Mouse (Mus musculus): ENCODE results near the gene Txn2.

Gene Txn2

DNA sequence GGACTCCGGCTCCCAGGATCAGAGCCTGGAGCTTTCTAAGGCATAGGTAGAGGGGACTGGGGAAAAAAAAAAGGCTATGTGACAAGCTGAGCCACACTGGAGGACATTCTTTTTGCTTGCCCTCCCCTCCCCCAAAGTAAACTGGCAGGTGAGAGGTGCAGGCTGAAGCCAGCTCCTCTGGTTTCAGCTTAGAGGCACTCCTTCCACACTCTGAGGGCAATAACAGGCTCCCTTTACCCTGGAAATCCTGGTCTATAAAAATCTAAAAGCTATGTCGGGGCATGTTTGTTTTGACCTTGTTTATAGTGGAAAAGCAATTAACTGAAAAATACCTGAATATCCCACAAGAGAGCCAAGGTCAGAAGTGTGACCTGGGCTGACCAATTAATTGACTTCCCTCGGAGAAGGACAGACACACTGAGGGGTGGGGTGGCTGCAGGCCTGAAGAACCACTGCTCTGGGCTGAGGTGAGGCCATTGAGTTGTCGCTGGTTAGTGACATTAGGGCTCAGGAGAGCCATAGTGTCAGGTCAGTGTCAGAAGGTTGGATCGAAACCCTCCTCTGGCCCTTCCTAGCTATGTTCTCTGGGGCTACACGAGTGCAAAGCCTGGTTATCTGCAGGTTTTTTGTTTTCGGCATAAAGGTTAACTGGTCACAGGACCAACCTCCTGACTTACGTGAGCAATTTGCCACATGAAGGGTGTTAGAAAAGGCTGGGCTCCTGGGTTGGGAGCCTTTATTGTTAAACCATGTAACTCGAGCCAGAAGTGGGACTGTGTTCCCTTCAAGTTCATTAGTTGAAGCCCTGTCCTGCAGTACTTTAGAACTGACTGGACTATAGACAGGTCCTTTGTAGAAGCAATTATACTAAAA lies 20.9 kb downstream of the Txn2 start:
- no peak for DNase-seq (ENCODE audit: low read depth, low spot score)

DNA sequence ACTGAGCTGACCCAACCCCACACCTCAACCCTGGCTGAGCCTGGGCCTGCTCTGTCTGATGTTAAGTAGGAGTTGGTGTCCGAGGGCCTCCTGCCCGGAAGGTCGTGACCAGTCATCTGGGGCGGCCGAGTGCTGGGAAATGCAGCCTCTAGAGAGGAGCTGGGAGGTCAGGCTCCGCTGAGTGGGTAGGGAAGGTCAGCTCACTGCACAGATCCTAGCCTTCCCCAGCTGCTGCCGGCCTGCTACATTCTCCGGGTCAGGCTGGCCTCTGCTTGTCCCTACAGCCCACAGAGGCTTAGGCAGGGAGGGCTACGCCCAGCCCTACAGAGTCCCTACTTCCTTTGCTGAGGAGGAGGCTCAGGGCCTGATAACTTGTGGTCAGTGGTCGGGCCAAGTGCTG lies 22.3 kb downstream of the Txn2 start:
- no peak for DNase-seq (ENCODE audit: low read depth, low spot score)

DNA sequence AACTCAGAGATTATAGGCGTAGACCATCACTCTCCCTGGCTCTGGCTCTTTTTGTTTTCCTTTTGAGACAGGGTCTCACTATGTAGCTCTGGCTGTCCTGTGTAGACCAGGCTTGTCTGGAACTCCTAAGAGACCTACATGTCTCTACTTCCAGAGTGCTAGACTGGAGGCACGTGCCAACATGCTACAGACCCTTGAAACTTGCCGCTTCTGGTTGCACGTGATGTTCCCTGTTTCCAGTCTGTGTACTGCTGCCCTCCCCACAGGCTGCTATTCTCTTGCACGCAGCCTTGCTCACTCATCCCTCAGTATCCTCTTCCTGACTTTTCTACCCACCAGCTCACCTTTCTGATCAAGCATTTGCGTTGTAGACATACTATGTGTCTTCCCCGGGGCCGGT lies 22.7 kb downstream of the Txn2 start:
- DNase-seq (ENCODE audit: low read depth, low spot score) = no peak

DNA sequence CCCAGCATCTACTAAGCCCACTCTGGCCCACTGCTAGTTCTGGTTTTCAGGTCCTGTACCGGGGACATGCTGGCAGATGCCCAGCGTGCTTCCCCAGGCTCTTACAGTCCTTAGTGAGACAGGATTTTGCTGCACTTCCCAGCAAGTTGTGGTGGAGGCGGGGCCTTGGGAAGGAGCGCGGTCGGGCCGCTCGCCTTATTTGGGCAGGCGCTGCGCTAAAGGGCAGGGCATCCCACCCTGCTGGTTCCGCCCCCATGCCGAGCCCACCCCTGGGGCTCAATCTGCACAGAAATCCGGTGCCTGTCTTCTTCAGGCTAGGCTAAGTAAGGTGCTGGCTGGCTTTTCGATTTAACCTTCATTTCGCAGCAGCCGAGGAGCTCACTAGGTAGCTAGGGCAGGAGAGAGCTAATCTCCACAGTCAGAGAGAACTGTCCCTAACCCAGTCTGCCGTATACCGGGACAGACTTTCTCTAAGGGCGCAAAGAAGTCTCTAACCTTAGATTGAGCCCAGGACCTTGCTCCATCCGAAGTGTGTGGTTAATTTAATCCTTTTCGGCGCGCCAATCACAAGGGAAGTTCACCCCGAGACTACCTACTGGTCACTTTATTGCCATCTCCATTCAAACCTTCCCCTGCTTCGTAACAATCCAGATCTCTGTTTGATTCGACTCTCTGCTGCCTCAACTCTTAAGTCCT lies 23.4 kb downstream of the Txn2 start:
- DNase-seq (ENCODE audit: low read depth, low spot score) = no peak

DNA sequence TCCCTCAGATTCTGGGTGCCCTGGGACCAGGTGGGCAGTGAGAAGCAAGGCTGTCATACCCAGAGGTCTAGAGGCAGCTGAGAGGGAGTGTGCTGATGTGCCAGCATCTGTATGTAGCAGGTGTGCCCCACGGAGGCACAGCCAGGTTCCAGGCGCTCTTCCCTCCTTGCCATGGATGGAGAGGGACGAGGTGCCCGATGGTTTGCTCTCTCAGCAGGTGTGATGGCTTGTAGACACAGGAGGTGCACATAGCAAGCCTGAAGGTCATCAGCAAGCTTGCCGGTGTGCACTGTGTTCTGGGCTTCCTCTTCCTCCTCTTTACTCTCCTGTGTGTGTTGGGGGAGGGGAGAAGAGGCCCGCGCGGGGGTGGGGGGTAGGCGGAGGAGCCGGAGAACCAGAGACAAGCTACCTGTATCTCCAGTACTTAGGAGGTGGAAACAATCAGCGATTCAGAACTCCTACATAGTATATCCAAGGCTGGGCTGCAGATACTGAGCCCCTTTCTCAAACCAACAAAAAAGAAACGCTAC lies 24.4 kb downstream of the Txn2 start:
- no peak for DNase-seq (ENCODE audit: low read depth, low spot score)

DNA sequence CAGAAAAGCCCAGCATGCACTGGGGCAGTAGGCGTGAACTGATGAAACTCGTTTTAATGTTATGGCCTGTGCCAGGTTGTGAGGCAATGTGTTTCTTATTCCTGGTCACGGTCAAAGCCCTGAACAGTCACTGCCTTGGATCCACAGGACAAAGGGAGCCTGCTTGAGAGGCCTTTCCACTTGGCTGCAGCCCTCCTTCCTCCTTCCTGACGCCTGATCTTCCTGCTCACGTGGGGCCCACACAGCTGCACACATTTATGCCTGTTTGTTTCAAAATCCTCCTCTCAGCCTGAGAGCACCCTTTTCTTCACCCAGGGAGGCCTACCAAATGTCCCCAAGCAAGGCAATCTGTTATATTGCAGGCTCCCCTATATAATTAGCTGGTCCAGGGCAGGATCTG lies 25.6 kb downstream of the Txn2 start:
- no peak for DNase-seq (ENCODE audit: low read depth, low spot score)

DNA sequence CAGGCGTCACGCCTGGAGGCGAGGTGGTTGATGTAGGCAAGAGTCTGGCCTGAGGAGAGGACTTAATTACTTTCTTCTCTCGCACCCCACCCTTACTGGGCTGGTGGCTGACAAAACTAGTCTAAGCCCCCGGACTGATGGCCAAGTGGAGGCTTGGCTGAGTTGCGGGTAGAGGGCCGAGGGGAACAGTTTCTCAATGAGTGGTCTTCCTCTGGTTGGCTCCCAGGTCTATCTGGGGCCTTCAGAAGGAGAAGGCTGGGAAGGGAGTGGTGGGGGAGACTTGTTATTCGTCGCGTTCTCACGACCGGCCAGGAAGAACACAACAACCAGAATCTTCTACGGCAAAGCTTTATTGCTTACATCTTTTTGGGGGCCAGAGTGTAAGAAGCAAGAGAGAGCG lies 33.9 kb downstream of the Txn2 start:
- no peak for DNase-seq (ENCODE audit: low read depth, low spot score)

DNA sequence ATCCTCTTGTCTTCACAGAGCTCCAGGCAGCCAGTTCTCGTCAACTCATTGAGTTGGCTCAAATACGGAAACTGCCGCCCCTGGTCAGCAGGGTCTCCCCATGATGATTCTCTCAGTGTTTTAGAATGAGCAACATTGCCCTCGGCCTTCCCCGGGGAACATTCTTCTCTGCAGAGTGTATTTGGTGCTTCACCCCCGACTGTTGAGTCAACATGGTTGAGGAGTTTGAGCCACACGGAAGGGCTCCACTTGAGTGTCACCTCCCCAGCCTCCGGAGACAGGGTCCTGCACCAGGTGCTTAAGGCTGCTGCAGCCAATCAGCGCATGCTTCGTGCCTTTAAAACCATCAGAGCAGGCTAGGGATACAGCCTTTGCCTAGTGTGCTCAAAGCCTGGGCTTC lies 35.5 kb downstream of the Txn2 start:
- no peak for DNase-seq (ENCODE audit: low read depth, low spot score)

DNA sequence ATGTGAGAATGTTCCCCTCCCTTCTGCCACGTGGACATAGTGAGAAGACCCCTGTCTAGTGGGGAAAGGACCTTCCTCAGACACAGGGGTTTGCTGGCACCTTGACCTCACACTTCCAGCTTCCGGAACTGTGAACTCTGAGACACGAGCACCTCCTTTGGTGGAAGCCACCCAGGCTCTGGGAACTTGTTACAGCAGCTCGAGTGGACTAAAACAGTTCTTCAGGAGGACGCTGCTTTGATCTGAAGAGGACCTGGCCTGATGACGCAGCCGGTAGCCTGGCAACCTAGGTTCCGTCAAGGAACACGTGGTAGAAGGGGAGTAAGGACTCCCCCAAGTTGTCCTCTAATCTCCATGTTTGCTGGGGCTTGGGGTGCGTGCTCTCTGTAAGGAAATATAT lies 36.4 kb downstream of the Txn2 start:
- no peak for DNase-seq (ENCODE audit: low read depth, low spot score)

DNA sequence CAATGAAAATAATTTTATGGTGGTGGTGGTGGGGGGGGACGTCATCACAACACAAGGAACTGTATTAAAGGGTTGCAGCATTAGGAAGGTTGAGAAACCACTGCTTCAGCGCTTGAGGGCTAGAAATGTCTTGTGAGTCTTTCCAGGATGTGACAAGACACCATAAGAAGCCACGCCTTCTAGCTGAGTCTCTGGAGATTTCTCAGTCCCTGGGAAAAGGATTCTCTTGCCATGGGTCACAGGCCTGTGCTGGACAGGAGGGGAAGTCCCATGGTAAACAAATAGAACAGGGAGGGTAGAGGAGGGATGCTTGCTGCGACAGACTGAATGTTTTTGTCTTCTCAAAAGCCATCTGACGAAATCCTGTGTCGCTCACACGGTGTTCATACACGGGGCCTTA lies 37.0 kb downstream of the Txn2 start:
- no peak for DNase-seq (ENCODE audit: low read depth, low spot score)

DNA sequence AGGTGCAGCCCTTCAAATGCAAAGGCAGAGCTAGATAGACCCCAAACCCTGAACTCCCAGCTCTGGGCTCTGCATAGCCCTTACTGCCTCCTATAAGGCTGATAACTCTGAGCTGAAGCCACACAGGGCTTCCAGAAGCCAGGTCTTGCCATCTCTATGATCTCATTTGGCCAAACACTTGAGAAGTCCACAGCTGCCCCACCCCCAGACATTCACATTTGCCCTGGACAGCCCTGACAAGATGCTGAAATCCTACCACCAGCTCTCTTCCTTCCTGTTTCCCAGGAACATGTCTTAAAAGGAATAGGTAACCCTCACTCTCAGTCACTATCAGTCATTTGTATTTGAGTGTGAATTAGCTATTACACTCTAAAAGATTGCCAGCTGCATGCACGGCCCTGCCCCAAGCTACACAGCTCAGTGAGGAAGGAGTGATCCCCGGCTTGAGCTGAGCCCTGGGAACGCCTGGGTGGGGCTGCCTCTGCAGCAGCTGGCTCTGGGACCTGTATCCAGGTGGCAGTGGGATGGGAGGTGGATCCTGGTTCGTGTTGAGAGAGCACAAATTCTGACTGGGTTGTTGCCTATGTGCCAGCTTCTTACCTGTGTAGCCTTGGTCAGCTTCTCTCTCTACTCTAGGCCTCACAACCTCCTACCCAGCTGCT lies 38.9 kb downstream of the Txn2 start:
- no peak for DNase-seq (ENCODE audit: low read depth, low spot score)

DNA sequence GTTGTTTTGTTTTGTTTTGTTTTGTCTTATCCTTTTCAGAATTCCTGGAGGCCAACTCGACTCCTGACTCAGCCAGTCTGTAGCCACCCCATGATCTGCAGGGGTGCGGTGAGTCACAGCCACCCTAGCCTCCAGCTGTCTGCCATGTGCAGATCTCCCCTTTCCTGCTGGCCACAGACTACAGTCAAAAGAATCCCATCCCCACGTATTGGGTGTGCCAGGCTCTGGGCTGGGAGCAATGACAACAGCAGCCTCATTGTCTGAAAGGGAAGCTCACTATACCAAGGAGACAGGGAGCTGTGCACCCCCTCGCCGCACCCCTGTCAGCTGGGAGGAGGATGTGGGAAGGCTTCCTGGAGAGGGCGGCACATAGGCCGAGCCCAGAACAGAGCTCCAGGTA lies 40.5 kb downstream of the Txn2 start:
- no peak for DNase-seq (ENCODE audit: low read depth, low spot score)

DNA sequence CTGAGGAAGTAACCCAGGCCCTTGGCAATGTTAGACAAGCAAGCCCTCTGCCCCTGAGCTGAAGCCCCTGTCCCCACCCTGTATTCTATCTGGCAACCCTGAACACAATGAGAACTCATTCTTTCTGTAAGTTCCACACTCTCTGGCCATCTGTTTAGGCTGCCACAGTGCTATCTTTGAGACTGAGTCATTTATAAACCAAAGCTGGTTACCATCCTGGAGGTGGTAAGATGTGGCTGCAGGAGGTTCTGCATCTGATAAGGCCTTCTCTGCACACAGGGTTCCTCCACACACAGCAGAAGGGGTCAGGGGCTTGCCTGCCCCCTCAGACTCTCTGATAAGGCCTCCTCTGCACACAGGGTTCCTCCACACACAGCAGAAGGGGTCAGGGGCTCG lies 41.7 kb downstream of the Txn2 start:
- no peak for DNase-seq (ENCODE audit: low read depth, low spot score)

DNA sequence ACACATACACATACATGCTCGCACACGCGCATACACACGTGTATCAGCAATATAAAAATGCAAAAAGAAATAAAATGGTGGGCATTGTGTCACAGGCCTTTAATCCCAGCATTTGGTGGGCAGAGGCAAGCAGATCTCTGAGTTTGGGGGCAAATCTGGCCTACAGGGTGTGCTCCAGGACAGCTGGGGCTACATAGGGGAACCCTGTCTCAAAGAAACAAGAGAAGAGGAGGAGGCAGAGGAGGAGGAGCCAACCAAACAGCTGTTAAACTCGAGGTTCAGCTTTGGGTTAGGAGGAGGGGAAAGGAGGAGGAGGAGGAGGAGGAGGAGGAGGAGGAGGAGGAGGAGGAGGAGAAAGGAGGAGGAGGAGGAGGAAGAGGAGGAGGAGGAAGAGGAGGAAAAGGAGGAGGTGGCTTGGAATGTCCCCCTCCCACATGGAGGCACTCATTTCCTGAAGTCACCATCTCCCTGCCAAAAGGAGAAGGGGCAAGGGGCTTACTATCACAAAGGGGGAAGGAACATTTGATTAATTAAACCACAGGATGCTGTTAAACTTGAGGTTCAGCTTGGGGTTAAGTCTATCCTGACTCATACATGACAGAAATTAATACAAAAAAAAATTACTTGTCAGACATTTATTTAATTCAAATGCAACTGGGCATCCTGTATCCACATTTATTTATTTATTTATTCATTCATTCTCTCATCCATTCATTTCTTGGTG lies 42.3 kb downstream of the Txn2 start:
- no peak for DNase-seq (ENCODE audit: low read depth, low spot score)

DNA sequence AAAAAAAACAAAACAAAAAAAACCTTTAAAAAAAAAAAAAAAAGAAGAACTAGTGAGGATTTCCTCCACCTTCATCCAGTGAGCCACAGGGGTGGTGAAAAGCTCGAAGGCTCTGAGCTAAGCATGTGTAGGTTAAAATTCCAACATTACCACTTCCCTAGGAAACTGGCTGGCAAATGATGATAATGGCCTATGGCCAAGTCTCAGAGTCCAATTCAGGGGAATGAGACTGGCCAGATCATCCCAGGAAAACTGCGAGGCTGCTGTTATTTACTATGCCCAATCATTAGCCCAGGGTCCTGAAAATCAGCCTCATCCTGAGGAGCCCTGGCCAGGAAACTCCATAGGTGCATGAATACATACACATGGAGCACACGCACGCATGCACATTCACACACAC lies 42.9 kb downstream of the Txn2 start:
- no peak for DNase-seq (ENCODE audit: low read depth, low spot score)

DNA sequence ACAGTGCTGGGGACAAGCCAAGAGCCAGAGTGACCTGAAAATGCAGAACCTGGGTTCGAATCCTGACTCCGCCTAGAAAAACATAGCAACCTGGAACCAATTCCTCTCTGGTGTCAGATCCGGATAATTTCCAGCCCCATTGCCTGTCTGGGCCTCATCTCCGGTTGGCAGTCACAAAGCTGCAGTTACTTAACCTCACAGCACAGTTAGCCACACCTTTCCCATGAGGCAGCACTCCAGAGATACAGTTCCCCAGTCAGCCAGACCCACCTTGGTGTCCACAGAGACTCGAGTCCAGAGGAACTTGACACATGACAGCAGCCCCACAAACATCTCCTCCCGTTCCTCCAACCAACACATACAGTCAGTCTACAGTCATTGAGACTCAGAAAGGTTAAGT lies 43.6 kb downstream of the Txn2 start:
- no peak for DNase-seq (ENCODE audit: low read depth, low spot score)

DNA sequence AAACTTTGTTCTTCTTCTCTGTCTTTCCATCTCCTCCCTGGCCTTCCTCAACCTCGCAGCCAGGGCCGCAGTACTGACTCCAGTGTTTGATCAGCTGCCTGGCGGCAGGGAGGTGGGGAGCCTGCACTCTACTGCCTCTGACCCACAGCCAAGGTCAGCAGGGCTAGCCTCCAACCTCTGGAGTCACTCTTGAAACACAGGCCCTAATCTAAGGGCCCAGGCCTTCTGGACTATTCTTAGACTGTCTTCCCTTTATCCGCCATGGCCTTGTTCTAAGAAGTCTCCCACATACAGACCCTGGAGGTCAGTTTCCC lies 45.2 kb downstream of the Txn2 start:
- no peak for DNase-seq (ENCODE audit: low read depth, low spot score)

DNA sequence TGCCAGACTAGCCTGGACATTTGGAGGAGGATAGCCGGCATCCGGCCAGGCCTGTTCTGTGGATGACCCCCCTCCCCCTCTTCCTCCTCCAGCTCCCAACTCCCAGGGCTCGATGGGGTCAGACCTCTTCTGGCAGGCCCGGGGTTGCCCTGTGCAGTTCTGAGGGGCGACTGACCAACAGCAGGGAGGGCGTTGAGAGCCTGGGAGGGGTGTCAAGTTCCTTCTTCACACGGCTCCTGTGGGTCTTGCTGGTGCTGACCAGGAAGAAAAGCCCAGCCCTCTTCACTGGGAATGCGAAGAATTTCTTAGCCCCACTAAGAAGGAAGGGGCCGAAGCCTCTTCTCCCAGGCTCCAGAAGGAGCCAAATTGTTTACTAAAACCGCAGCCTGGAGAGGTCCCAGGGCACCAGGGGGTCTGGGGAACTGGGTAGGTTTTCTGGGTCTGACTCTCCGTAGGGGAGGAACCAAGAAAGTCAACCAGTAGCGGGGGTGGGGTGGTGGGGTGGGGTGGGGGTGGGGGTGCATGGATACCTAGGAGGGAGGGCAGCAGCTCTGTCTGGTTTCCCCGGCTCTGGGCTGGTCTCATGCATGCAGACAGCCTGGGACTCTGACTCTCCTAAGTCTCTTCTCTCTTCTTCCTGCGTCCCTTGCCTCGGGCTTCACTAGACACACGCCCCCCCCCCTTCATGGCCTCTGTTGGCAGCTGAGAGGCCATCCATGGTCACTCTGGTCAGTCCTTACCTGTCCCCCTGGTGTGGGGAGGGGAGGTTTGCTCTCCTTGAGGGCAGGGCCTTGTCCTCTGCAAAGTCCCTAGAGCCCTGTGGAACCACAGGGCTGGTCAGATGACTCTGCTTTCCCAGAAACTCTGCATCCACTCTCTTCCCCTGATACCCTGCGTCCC lies 45.8 kb downstream of the Txn2 start:
- no peak for DNase-seq (ENCODE audit: low read depth, low spot score)

DNA sequence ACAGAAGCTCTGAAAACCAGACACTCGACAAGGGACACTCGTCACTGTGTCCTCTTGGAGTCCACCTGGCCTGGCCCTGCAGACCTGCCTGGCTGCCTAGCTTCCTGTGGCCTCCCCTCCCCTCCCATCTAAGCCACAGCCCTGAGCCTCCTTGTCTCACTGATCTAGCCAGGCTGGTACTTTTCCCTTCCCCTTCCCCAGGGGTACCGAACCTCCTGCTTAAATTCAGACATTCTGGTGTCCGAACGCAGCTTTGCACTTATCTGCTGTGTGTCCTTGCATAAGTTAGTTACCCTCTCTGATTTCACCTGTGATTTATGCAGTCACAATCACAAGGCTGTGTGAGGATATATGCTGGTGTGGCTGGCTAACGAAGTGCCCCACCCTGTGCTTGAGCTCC lies 46.5 kb downstream of the Txn2 start:
- no peak for DNase-seq (ENCODE audit: low read depth, low spot score)

DNA sequence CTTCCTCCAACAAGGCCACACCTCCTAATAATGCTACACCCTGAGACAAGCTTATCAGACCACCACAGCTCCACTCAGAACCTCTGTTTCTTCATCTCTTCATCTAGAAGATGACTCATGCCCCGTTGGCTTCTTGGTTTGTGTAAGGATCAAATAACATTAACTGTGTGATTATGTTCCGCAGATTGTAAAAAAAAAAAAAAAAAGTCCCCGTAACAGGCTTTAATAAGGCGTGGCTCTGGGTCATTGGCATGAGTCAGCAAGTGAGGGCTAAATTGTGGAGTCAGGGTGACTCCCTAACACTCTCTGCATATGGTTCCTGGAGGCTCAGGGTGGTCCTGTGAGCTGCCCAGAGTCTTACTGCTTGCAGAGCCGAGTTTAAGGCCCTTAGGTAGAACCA lies 47.1 kb downstream of the Txn2 start:
- no peak for DNase-seq (ENCODE audit: low read depth, low spot score)

DNA sequence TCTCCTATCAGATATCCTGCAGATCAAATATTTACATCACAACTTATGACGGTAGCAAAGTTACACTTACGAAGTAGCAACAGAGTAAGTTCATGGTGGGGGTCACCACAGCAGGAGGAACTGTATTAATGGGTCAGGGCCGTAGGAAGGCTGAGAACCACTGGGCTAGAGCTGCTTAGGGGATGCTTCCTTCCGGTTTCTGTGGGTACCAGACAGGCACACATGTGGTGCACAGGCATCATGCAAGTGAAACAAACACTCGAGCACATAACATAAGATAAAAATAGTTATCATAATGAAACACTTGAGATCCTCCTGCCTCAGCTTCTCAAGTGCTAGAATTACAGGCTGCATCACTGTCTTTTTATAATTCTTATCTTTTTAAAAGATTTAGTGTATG lies 48.1 kb downstream of the Txn2 start:
- DNase-seq (ENCODE audit: low read depth, low spot score) = no peak
